Mouse (Mus musculus) liver, adult 2 months (tissue): ENCODE data around the gene Ehhadh. TPM values are rescaled to one million over a fixed set of nuclear protein-coding genes. Genes with fewer than 3 reads are reported as not detected.
A peak's percentile ranks its signal among the peaks of the same experiment; 100 is the strongest.

ENCODE experiments used
- DNase-seq: peaks from one replicate; pipeline ENCODE4 v3.0.0-alpha.2; 2011; ENCODE audit warnings: low read depth, low spot score; ENCODE audit errors: extremely low read depth
- H3K27ac ChIP-seq: fragments of 200-500 bp; replicated peaks from 2 replicates; pipeline ENCODE4 v1.5.1; 2012; ENCODE audit warnings: low read depth, mild to moderate bottlenecking, control low read depth, inconsistent platforms, low read length; ENCODE audit not compliant: insufficient read depth
- H3K27me3 ChIP-seq: fragments of 200-500 bp; 2 replicates; pipeline ENCODE4 v1.6.1; 2012; ENCODE audit warnings: mild to moderate bottlenecking, moderate library complexity, low read length, inconsistent platforms; ENCODE audit not compliant: control insufficient read depth, insufficient read depth
- H3K36me3 ChIP-seq: fragments of 200-500 bp; 2 replicates; pipeline ENCODE4 v1.6.1; 2012; ENCODE audit warnings: low read length, inconsistent platforms; ENCODE audit not compliant: control insufficient read depth, insufficient read depth
- H3K4me1 ChIP-seq: fragments of 200-500 bp; 2 replicates; pipeline ENCODE4 v1.6.1; 2011; ENCODE audit warnings: low read length; ENCODE audit not compliant: control insufficient read depth, insufficient read depth
- H3K4me3 ChIP-seq: fragments of 200-500 bp; 2 replicates; pipeline ENCODE4 v1.5.1; 2011; ENCODE audit warnings: low read depth, mild to moderate bottlenecking, control low read depth, low read length, moderate library complexity; ENCODE audit not compliant: insufficient read depth
- H3K79me2 ChIP-seq: fragments of 200-500 bp; 2 replicates; pipeline ENCODE4 v1.6.1; 2012; ENCODE audit warnings: inconsistent platforms, mild to moderate bottlenecking, low read length, moderate library complexity; ENCODE audit not compliant: control insufficient read depth, insufficient read depth
- H3K9ac ChIP-seq: fragments of 200-500 bp; 2 replicates; pipeline ENCODE4 v1.6.1; 2012; ENCODE audit warnings: low read depth, mild to moderate bottlenecking, control low read depth, inconsistent platforms, low read length
- CTCF ChIP-seq: fragments of 200-500 bp; IDR thresholded peaks from 2 replicates; pipeline ENCODE4 v1.5.1; 2011; ENCODE audit warnings: low read depth, low read length, control low read depth
- POLR2A ChIP-seq: fragments of 200-500 bp; IDR thresholded peaks from 2 replicates; pipeline ENCODE4 v1.6.1; 2011; ENCODE audit warnings: low read length, control low read depth; ENCODE audit not compliant: insufficient read depth; ENCODE audit errors: extremely low read depth
- WGBS: fragments of 180-500 bp; shearing (Covaris S2); methylation state at CpG from one replicate; pipeline ENCODE4 v1.1.7; 2018; 5-methylcytosine and 5-hydroxymethylcytosine counted together
- polyA plus RNA-seq: library from polyadenylated mRNA; depleted of rRNA; stranded (reverse); fragments of >200 nt; gene quantifications from 2 replicates; pipeline ENCODE4 v1.2.3, GENCODE M21; 2012
- total RNA-seq: library from RNA; depleted of rRNA; stranded (reverse); fragments of >200 nt; gene quantifications from 2 replicates; pipeline ENCODE4 v1.2.3, GENCODE M21; 2014

Gene Ehhadh
- total and polyA plus RNA-seq, 2 experiments = 174 to 263 TPM

- TF ChIP-seq POLR2A = no peak
- TF ChIP-seq CTCF = no peak
- peaks cover 10% of the 10 kb centered on the region for H3K4me1 ChIP-seq
- H3K4me3 ChIP-seq = no peak overlapping the region
- 25% methylated on average over 9 of the region's 9 CpGs for WGBS
- peaks cover 10% of the 10 kb centered on the region; the same call in 1 of the 2 replicates for H3K79me2 ChIP-seq
- no peaks in the 10 kb centered on the region for H3K36me3 ChIP-seq
- DNase-seq = peak; percentile 97
- peak overlapping the region; percentile 61 for H3K27ac ChIP-seq
- H3K9ac ChIP-seq = no peak overlapping the region
- H3K27me3 ChIP-seq = no peaks in the 10 kb centered on the region
Observed at GRCm38 (mm10) chr16:21825612-21826031, 38.0 kb upstream of the Ehhadh start.

GRCm38 (mm10) chr16:21818629-21819028, 31.0 kb upstream of the Ehhadh start:
- DNase-seq = peak; percentile 100
- H3K36me3 ChIP-seq = no peaks in the 10 kb centered on the region
- no peak overlapping the region; the same call in 1 of the 2 replicates for H3K4me3 ChIP-seq
- peaks cover 6% of the 10 kb centered on the region for H3K4me1 ChIP-seq
- WGBS = 14% methylated on average over 8 of the region's 8 CpGs
- no peak overlapping the region for H3K27ac ChIP-seq
- TF ChIP-seq POLR2A = no peak
- TF ChIP-seq CTCF = no peak
- H3K27me3 ChIP-seq = no peaks in the 10 kb centered on the region
- 0 out of 2 replicates have a peak, but pooled peaks cover 3% of the 10 kb centered on the region for H3K79me2 ChIP-seq
- no peak overlapping the region for H3K9ac ChIP-seq

GRCm38 (mm10) chr16:21818132-21818531, 30.5 kb upstream of the Ehhadh start:
- Histone ChIP-seq H3K36me3 (no peaks in the 10 kb centered on the region), H3K79me2 (0 out of 2 replicates have a peak, but pooled peaks cover 3% of the 10 kb centered on the region), H3K27me3 (no peaks in the 10 kb centered on the region), H3K4me1 (peaks cover 10% of the 10 kb centered on the region), H3K4me3 (no peak overlapping the region; the same call in 1 of the 2 replicates), H3K27ac (peak overlapping the region; percentile 34; the same call in 1 of the 2 replicates), H3K9ac (no peak overlapping the region)
- WGBS = 18% methylated on average over 9 of the region's 9 CpGs
- TF ChIP-seq CTCF = no peak
- no peak for TF ChIP-seq POLR2A
- DNase-seq = peak; percentile 68

- Histone ChIP-seq H3K4me1 (peaks cover 11% of the 10 kb centered on the region), H3K79me2 (0 out of 2 replicates have a peak, but pooled peaks cover 3% of the 10 kb centered on the region), H3K9ac (no peak overlapping the region), H3K27me3 (no peaks in the 10 kb centered on the region), H3K36me3 (no peaks in the 10 kb centered on the region), H3K27ac (no peak overlapping the region), H3K4me3 (no peak overlapping the region)
- TF ChIP-seq CTCF (no peak), POLR2A (no peak)
- WGBS = 78% methylated on average over 7 of the region's 7 CpGs
- DNase-seq = no peak
Observed at GRCm38 (mm10) chr16:21815669-21816010, 28.0 kb upstream of the Ehhadh start.

GRCm38 (mm10) chr16:21814861-21815668, 27.5 kb upstream of the Ehhadh start:
- Histone ChIP-seq H3K27ac (peak overlapping the region; percentile 31; the same call in 1 of the 2 replicates), H3K27me3 (no peaks in the 10 kb centered on the region), H3K79me2 (0 out of 2 replicates have a peak, but pooled peaks cover 3% of the 10 kb centered on the region), H3K4me1 (peaks cover 11% of the 10 kb centered on the region), H3K9ac (peak overlapping the region; percentile 49), H3K4me3 (peak overlapping the region; percentile 41; the same call in 1 of the 2 replicates), H3K36me3 (no peaks in the 10 kb centered on the region)
- TF ChIP-seq CTCF (peak; percentile 45), POLR2A (no peak)
- WGBS = 42% methylated on average over 11 of the region's 11 CpGs
- peak; percentile 74 for DNase-seq
